Mouse (Mus musculus) liver, embryonic 18 days (tissue): Measurements from ENCODE around the gene Zfp39. TPM values are rescaled to one million over a fixed set of nuclear protein-coding genes. Genes with fewer than 3 reads are reported as not detected.

Source experiments
- polyA plus RNA-seq: library from polyadenylated mRNA; depleted of rRNA; stranded (reverse); fragments of >200 nt; gene quantifications from 2 replicates; pipeline ENCODE4 v1.2.3, GENCODE M21; 2012; rRNA removed

Gene Zfp39
- 2.9 and 3.0 TPM in 2 replicates for polyA plus RNA-seq

GRCm38 (mm10) chr11:58903511-58904409, at the start of gene Zfp39:
Gene Zfp39, minus strand, starts transcription at chr11:58904225.

GRCm38 (mm10) chr11:58948542-58949479, 44.8 kb upstream of the Zfp39 start, which contains the start of gene Hist3h2ba:
Gene Hist3h2ba, plus strand, starts transcription at chr11:58948920.

GRCm38 (mm10) chr11:58938322-58939087, 34.5 kb upstream of the Zfp39 start, which contains the start of gene Rnf187:
Gene Rnf187, minus strand, starts transcription at chr11:58938916.

GRCm38 (mm10) chr11:58917745-58918366, 13.8 kb upstream of the Zfp39 start, which contains the start of gene Btnl10:
Gene Btnl10, plus strand, starts transcription at chr11:58917908.

GRCm38 (mm10) chr11:58867039-58867953, 36.7 kb downstream of the Zfp39 start, which contains the start of gene 2810021J22Rik:
Gene 2810021J22Rik, plus strand, starts transcription at chr11:58867216.

GRCm38 (mm10) chr11:58846919-58847461, 57.0 kb downstream of the Zfp39 start, which contains the start of gene Gm12258:
Gene Gm12258, plus strand, starts transcription at chr11:58847158.

GRCm38 (mm10) chr11:58838951-58839350, 65.1 kb downstream of the Zfp39 start, which contains the start of gene Olfr311:
Gene Olfr311, plus strand, starts transcription at chr11:58839251.

Other genes starting within 250 kb of the Zfp39 start
- gene Olfr322, start 245.4 kb downstream of the Zfp39 start, polyA plus RNA-seq: 0.02 and 0.05 TPM in 2 replicates
- gene Olfr320, start 223.1 kb downstream of the Zfp39 start, polyA plus RNA-seq: not detected in 2 replicates
- gene Olfr319, start 205.1 kb downstream of the Zfp39 start, polyA plus RNA-seq: not detected in 2 replicates
- not detected in 2 replicates for gene Olfr318, start 180.2 kb downstream of the Zfp39 start, polyA plus RNA-seq
- not detected in 2 replicates for gene Olfr317, start 165.0 kb downstream of the Zfp39 start, polyA plus RNA-seq
- not detected in 2 replicates for gene Olfr316, start 151.5 kb downstream of the Zfp39 start, polyA plus RNA-seq
- gene Olfr315, start 131.0 kb downstream of the Zfp39 start, polyA plus RNA-seq: not detected in 2 replicates
- not detected in 2 replicates for gene Olfr314, start 121.3 kb downstream of the Zfp39 start, polyA plus RNA-seq
- gene Fam183b, start 102.3 kb downstream of the Zfp39 start, polyA plus RNA-seq: 0.15 TPM in 1 of 2 replicates, not detected in the other
- not detected in 2 replicates for gene Olfr313, start 89.2 kb downstream of the Zfp39 start, polyA plus RNA-seq
- not detected in 2 replicates for gene Olfr312, start 75.0 kb downstream of the Zfp39 start, polyA plus RNA-seq
- gene Olfr311, start 65.0 kb downstream of the Zfp39 start, polyA plus RNA-seq: not detected in 2 replicates
- gene Gm12258, start 57.1 kb downstream of the Zfp39 start, polyA plus RNA-seq: 2.5 and 2.7 TPM in 2 replicates
- gene 2810021J22Rik, start 37.0 kb downstream of the Zfp39 start, polyA plus RNA-seq: 1.0 and 1.3 TPM in 2 replicates
- gene Btnl10, start 13.7 kb upstream of the Zfp39 start, polyA plus RNA-seq: 13.5 and 14.6 TPM in 2 replicates
- 63.0 and 65.7 TPM in 2 replicates for gene Rnf187, start 34.7 kb upstream of the Zfp39 start, polyA plus RNA-seq
- gene Hist3h2ba, start 44.7 kb upstream of the Zfp39 start, polyA plus RNA-seq: 15.6 and 26.7 TPM in 2 replicates
- 14.0 and 22.7 TPM in 2 replicates for gene Hist3h2a, start 50.5 kb upstream of the Zfp39 start, polyA plus RNA-seq
- 0.04 and 0.08 TPM in 2 replicates for gene Trim17, start 50.5 kb upstream of the Zfp39 start, polyA plus RNA-seq
- gene Trim11, start 73.9 kb upstream of the Zfp39 start, polyA plus RNA-seq: 9.3 and 11.3 TPM in 2 replicates
- 0.66 and 0.73 TPM in 2 replicates for gene Obscn, start 232.2 kb upstream of the Zfp39 start, polyA plus RNA-seq